Mouse (Mus musculus) left cerebral cortex, adult 8-10 months (tissue): Measurements from ENCODE around the gene Ago3. TPM values are rescaled to one million over a fixed set of nuclear protein-coding genes. Genes with fewer than 3 reads are reported as not detected.

Source experiments
- DNase-seq, 2 experiments: peaks; one replicate each; pipeline ENCODE4 v3.0.0; 2022; ENCODE audit warnings: low spot score in 2 of 2
- total RNA-seq, 4 experiments: library from RNA; stranded (reverse); gene quantifications; 2 replicates each; pipeline ENCODE4 v1.2.4; 2022

The Ago3 gene
- total RNA-seq, 4 experiments from 2014 or later: 28.9 to 38.8 (median 32.1) TPM

- DNase-seq: no peak
Observed at GRCm38 (mm10) chr4:126423866-126424265, 5.5 kb downstream of the Ago3 start.

GRCm38 (mm10) chr4:126415707-126416106 is 13.6 kb downstream of the Ago3 start:
- no peak for DNase-seq

- no peak for DNase-seq
Observed at GRCm38 (mm10) chr4:126412526-126412925, 16.8 kb downstream of the Ago3 start.

- DNase-seq: peak in 1 of 2 experiments; percentile 6
Observed at GRCm38 (mm10) chr4:126371497-126371896, 57.9 kb downstream of the Ago3 start.

- DNase-seq: no peak
Observed at GRCm38 (mm10) chr4:126360069-126360468, 69.3 kb downstream of the Ago3 start.

GRCm38 (mm10) chr4:126343451-126343850 is 85.9 kb downstream of the Ago3 start:
- no peak for DNase-seq

- no peak for DNase-seq
Observed at GRCm38 (mm10) chr4:126339461-126339860, 89.9 kb downstream of the Ago3 start.

- DNase-seq: no peak
Observed at GRCm38 (mm10) chr4:126332358-126332757, 97.0 kb downstream of the Ago3 start.

- DNase-seq: no peak
Observed at GRCm38 (mm10) chr4:126331751-126332150, 97.6 kb downstream of the Ago3 start.

GRCm38 (mm10) chr4:126330295-126330694 is 99.1 kb downstream of the Ago3 start:
- no peak for DNase-seq

GRCm38 (mm10) chr4:126326036-126326435 is 103.3 kb downstream of the Ago3 start:
- no peak for DNase-seq

- DNase-seq: no peak
Observed at GRCm38 (mm10) chr4:126325281-126325861, 104.0 kb downstream of the Ago3 start, which contains the start of gene Tekt2. Tekt2 (minus strand) TSS chr4:126325688.

- no peak for DNase-seq
Observed at GRCm38 (mm10) chr4:126324861-126325260, 104.5 kb downstream of the Ago3 start.

GRCm38 (mm10) chr4:126322646-126323045 is 106.7 kb downstream of the Ago3 start:
- no peak for DNase-seq

GRCm38 (mm10) chr4:126321854-126322511 is 107.4 kb downstream of the Ago3 start:
- DNase-seq: no peak

- peak; percentile 92 to 100 for DNase-seq
Observed at GRCm38 (mm10) chr4:126321111-126321853, 108.1 kb downstream of the Ago3 start, which contains the start of gene Adprhl2. Adprhl2 (minus strand) TSS chr4:126321703.

- no peak for DNase-seq
Observed at GRCm38 (mm10) chr4:126319806-126320205, 109.5 kb downstream of the Ago3 start.

GRCm38 (mm10) chr4:126316443-126317040 is 112.8 kb downstream of the Ago3 start:
- DNase-seq: no peak

- DNase-seq: no peak
Observed at GRCm38 (mm10) chr4:126315931-126316330, 113.4 kb downstream of the Ago3 start.

GRCm38 (mm10) chr4:126314393-126314792 is 115.0 kb downstream of the Ago3 start:
- DNase-seq: no peak

- DNase-seq: no peak
Observed at GRCm38 (mm10) chr4:126313202-126313601, 116.2 kb downstream of the Ago3 start.
